Mouse (Mus musculus) stomach, postnatal 0 days (tissue): ENCODE measurements around the gene Tshz2.

Source experiments
- CTCF ChIP-seq: IDR thresholded peaks from 2 replicates; pipeline ENCODE4 v1.5.1; 2016; ENCODE audit warnings: antibody characterized with exemption, low read depth, mild to moderate bottlenecking, moderate library complexity
- EP300 ChIP-seq: optimal IDR thresholded peaks from 2 replicates; pipeline ENCODE3; 2016; ENCODE audit warnings: antibody characterized with exemption

DNA sequence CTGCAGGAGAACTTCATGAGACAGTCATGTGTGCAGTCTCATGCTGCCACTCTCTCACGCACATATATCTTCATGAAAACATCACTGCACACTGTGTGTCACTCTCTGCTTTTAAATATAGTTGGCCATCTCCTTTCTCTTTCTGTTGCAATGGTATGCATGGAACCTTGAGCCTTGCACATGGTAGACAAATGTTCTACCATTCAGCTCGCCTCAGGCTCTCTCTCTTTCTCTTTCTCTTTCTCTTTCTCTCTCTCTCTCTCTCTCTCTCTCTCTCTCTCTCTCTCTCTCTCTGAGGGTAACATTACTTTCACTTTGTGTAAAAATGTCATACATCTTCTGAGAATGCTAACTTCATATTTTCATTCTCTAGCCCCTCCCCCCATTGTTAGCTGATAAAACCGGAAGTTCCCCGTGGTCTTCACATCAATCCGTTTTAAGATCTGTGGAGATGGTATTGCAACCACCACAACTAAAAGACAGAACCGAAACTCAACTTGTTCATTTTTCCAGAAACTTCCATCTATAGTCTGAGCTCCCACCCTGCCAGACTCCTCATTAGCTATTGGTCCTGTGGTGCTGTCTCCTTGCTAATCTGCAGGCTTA lies 146.0 kb downstream of the Tshz2 start:
- TF ChIP-seq CTCF, result no peak
- no peak for TF ChIP-seq EP300
